Mouse (Mus musculus) CH12.LX (cell line): ENCODE measurements at regions not wholly inside any gene's neighbourhood (a gene's known extent, or its start where the extent isn't known, plus 50 kb on each side); places are given as distances from the start of the nearest gene placed in this dataset.

ENCODE experiments used
- CTCF ChIP-seq, 2 experiments: IDR thresholded peaks in 1 of 2; conservative IDR thresholded peaks in 1 of 2; 2 replicates each; pipeline ENCODE4 v1.5.1; 2011 to 2012; ENCODE audit warnings: low read depth in 2 of 2, low read length in 2 of 2, improper control_type of control experiment in 1 of 2, inconsistent platforms in 1 of 2, mild to moderate bottlenecking in 1 of 2, moderate library complexity in 1 of 2
- RAD21 ChIP-seq: IDR thresholded peaks from 2 replicates; pipeline ENCODE4 v1.6.1; 2011; ENCODE audit warnings: low read depth, mild to moderate bottlenecking, low read length, improper control_type of control experiment, moderate library complexity
- TCF12 ChIP-seq: IDR thresholded peaks from 2 replicates; pipeline ENCODE4 v1.6.1; 2014; ENCODE audit warnings: low read depth, mild to moderate bottlenecking, inconsistent platforms, low read length, improper control_type of control experiment

DNA sequence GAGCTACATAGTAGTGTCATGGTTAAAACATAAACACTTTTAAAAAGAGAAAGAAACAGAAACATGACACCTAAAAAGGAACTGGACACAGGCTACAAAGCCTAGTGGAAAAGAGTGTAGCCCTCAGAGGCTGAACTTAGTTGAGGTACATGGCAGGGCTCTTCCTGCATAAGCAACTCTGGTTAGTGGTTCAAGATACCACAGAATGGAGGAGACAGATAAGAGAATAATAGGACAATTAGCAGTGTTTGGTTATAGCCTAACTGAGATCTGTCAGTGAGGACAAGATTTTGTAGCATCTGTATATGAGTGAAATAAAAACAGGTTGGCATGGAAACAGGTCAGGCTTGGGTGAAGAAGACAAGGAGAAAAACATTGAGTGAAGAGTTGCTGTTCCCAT lies 60.5 kb upstream of the Msn start:
- TF ChIP-seq TCF12 (no peak), CTCF (conservative IDR thresholded peaks at IDR 0.05 in 1 of 2, IDR thresholded peaks at IDR 0.05 in 1 of 2; ENCODE audit: low read depth in 2 of 2, low read length in 2 of 2) (no peak), RAD21 (no peak)
